Mouse (Mus musculus) skeletal muscle tissue, adult 2 months (tissue): ENCODE data around the gene Rps3.
"Not testable (repeated sequence)": the region's sequence is repeated elsewhere in the genome, so short reads cannot be mapped to it uniquely, and the experiment has no call there.

Experiments used
- DNase-seq: peaks from one replicate; pipeline ENCODE4 v3.0.0-alpha.2; 2012; ENCODE audit warnings: low read depth, low spot score

Rps3 gene

DNA sequence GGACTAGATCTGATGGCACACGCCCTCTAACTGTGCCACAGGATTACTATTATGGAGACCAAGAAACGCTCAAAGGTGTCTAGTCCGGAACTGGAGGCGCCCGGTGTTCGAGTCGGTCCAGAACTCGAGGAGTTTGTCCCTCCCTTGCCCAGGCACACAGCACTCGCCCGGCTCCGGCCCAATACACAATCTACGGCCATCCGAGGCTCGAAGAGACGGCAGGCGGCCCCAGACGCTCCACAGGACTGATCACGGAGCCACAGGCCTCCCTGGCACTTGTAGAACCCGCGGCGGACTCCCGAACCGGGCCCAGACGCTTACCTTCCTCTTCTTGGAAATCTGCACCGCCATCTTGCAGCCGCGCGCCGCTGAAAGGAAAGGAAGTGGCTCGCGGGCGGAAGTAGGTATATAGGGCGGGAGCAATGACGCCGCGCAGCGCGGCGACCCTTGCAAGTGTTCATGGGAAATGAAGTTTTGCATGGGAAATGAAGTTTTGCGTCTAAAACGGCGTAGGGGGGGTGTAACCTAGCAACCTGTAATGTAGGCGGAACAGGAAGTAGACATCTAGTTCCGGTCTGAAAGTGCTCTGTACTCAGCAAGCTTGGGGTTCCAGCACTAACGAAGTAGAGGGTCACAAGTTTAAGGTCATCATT is at the start of gene Rps3:
Rps3 (minus strand) TSS at position 468 of the 653 bp plus-strand sequence.
- peak; percentile 97 for DNase-seq

DNA sequence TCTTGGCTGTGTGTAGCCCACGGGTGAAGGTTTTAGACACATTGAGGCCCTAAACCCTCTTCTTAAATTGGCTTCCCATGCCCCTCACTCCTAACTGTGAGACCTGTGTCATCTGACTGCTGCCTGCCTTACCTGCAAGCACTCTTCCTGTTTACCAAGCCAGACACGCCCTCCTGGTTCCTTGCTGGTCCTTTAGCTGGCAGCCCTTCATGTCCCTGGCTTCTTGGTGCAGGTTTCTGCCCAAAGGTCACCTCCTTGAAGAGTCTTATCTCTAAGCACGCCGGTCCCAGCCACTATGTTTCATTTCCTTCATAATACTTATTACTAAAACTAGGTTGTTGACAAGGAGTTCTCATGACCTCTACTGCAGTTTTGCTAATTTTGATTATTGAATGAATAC is 49.0 kb upstream of the Rps3 start:
- DNase-seq, result no peak

DNA sequence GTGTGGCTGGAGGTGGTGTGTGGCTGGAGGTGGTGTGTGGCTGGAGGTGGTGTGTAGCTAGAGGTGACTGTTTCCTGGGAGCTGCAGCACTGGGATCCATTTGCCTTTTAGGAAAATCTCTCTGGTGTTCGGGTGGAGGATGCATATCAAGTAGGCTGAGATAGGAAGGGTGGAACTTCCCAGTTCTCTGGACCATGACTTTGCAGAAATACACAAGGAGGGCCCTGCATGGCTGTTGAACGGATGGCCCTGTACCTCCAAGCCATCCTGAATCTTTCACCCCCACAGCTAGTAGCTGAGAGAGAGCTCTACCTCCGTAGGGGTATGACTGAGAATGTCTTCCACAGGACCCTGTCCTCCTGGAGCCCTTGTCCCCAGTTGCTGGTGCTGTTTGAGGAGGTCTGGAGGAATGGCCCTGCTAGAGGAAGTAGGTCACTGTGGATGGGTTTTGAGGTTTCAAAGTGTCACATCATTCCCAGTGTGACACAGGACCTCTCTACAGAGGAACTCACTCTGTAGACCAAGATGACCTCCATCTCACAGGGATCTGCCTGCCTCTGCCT is 48.0 kb upstream of the Rps3 start:
- DNase-seq, result no peak

DNA sequence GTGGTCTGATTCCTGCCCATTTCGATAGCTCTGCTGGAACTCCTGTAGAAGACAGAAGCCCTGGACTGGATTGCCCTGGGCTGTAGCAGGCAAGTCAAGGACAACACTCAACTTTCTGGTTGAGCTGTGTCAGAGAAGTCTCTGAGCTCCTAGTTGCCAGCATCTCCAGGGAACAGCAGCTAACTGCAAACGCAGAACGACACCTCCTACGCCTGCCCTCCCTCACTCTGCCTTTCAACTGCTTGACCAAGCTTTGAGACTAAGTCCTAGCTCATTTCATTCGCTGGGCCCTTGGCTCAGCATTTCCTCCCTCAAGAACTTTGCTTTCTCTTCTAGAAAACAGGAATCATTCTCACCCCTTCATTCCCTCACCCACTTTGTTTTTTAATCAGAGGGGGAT is 45.9 kb upstream of the Rps3 start:
- DNase-seq, result no peak

DNA sequence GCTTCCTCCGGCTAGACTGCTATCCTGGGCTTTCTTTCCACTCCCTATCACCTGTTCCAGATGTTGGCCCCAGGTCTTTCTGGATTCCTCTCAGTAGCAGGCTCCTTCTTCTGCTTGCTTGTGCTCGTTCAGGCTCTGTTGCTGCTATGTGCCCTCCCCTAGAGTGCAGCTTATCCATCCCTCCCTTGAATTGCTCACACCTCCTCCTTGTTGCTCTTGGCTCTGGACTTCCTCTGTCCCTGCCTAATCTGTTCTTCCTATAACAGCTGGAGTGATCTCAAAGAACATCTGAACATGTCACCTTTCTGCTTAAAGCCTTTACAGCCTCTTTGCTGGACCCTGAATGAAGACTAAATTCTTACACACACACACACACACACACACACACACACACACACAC is 45.0 kb upstream of the Rps3 start:
- DNase-seq, result no peak

DNA sequence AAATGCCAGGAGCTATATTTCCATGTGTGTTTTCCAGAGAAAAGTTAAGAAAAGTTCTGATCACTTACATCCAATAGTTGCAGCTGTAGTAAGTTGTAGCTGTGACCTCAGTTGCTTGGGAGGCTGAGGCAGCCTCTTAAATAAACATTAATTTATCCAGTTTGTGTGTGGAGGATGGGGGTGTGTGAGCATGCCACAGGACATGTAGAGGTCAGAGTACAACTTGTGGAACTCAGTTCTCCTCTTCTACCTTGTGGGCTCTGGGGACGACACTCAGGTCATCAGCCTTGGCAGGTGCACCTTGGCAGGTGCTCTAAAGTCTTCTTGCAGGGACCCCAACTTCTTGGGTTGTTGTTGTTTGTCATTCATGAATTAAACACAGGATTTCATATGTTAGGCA is 40.3 kb upstream of the Rps3 start:
- no peak for DNase-seq

DNA sequence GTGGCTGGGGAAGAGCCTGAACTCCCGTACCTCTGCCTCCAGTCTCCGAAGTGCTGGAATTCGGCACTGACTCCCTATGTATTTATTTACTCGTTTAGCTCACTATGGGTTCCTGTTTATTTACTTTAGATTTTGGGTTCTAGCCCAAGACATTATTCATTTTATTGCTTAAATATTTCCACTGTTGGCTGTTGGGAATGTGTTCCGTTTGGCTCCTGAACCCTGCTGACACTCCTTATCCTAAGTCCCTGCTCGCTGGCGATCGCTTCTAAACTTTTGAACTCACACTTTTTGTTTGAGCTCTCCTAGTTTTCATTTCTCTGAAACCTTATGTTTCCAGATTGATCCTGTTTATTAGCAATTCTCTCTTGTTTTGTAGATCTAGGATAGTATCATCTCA is 39.6 kb upstream of the Rps3 start:
- no peak for DNase-seq

DNA sequence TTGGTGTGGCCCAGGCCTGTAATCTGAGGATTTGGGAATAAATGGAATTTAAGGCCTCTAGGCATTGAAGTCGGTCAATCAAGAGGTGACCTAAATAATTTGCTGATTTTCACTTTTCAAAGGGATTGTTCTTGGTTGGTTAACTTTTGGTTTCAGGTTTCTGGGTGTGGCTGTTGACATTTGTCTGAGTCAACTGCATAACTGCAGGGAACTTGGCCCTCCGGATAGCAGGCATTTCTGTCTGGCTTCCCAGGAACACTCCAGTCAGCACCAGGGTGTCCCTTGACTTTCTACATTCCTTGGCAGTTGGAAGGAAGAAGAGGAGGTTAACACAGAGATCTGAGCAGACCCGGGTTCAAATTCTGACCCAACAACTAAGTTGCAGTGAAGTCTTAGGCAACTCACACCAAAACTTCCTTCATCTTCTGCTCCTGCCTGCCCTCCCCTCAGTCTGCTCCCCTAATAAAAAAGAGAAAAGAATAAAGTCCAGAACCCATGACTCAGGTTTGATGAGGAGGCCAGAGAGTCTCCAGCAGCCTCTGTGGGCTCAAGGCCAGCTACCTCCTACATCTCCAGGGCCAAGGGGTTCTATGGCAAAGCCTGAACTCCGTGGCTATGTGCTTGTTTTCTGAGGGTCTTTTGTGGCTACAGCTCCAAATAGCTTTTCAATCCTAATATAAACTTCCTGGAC is 35.6 kb upstream of the Rps3 start:
- DNase-seq, result no peak

DNA sequence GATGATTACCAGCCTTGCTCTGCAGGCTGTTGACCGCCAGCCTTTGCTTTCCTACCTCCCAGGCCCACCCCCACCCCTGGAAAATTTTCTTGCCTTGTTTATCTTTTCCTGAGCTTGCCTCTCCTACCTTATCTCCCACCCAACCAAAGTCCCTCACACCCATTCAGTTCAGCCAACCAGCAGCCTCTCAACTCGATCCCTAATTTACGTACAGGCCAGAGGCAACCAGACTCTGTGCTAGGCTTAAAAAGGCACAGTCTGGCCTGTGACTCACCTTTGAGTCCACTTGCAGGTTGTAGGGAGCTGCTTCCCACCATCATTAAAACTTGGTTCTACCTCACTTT is 33.2 kb upstream of the Rps3 start:
- DNase-seq, result no peak

DNA sequence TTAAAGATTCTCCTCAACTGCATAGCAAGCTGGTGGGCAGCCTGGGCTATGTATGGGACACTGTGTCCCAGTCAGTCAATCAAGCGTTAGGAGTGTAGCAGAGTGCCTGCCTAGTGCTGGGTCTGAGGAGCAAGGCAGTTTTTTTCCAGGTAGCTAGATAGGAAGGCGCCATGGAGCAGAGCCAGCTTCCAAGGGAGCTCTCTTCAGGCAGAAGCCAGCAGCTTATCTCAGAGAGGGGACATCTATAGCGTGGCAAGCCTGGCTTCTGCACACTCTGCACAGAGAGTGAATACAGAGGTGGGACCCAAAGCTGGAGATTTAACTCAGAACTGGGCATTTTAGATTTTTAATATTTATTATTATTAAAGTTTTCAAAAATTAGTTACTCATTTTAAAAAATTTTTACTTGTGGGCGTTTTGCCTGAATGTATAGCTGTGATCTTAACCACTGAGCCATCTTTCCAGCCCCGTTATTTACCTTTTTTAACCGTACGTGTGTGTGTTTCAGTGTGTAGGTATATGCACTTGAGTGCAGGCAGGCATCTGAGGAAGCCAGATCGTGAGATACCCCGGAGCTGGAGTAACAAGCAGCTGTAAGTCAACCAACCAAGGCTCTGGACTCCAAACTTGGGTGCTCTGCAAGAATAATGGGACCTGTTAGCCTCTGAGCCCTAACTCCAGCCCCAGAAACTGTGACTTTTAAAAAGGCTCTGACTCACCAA is 32.7 kb upstream of the Rps3 start:
- no peak for DNase-seq

DNA sequence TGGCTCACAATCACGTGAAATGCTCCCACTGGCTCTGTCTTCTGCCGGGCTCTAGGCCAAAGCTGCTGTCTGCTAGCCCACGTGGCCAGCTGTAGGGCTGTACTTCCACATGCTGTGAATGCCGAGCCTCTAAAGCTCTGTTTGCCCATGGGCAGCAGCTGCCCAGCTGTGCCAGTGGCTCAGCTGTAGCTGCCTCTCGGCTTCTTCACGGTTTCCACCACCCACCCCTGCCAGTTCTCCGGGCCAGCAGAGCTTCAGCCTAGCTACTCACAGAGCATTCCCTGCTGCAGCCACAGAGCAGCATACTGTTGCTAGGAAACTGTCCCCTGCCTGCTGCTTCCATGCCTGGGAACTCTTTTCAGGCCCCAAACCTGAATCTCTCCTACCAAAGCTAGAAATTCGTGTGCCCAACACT is 26.6 kb upstream of the Rps3 start:
- DNase-seq, result peak; percentile 15

DNA sequence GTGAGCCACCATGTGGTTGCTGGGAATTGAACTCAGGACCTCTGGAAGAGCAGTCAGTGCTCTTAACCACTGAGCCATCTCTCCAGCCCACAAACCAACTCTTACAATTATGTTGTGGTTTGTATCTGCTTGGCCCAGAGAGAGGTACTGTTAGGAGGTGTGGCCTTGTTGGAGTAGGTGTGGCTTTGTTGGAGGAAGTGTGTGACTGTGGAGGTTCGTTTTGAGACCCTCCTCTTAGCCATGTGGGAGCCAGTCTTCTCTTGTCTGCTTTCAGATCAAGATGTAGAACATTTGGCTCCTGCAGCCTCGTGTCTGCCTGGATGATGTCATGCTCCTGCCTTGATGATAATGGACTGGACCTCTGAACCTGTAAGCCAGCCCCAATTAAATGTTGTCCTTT is 24.6 kb upstream of the Rps3 start:
- not testable (repeated sequence) for DNase-seq

DNA sequence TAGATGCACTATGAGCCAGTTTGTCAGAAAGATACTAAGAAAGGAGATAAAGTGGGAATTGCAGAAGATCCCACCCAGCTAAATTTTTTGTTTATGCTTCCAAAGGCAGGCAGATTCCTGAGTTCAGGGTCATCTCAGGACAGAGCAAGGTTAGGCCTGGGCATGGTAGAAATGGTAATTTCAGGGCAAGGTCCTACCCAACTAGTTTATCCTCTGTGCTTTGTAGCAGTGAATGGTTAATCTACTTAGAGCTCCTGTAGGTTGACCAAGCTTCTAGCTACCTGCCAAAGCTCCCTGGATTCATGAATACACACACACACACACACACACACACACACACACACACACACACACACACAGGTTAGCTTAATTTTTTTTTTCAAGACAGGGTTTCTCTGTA is 21.0 kb upstream of the Rps3 start:
- no peak for DNase-seq

DNA sequence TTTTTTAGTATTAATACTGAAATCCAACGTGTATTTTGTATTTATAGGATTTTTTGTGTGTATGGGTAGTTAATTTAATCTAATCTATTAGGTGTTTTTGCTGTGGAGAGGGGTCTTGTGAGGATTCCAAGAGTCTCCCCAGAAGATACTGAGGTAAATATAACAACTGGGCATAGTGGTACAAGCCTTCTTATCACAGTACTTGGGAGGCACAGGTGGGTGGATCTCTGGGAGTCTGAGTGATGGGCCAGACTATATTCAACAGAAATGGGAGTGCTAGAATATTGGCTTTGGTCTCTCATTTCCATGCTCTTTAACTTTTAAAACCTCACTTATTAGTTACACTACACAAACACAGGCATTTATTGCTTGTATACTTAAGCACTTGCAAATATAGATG is 17.6 kb upstream of the Rps3 start:
- DNase-seq, result no peak

DNA sequence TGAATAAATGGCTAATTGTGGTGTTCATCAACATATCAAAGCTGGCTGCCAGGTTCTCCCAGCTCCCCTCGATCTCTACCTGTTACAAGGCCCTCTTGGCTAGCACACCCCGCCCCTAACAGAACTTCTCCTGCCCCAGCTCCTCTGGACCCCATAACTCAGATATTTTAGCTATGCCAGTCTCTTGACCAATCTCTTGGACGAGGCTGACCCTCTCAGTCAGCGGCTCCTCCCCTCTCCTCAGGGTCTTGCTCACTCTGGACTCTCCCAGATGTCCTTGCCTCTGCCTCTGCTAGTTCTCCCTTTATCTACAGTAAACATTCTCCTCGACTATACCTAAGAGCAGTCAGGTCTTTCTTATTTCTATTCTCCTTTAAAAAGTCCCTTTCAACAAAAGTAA is 17.1 kb upstream of the Rps3 start:
- no peak for DNase-seq

DNA sequence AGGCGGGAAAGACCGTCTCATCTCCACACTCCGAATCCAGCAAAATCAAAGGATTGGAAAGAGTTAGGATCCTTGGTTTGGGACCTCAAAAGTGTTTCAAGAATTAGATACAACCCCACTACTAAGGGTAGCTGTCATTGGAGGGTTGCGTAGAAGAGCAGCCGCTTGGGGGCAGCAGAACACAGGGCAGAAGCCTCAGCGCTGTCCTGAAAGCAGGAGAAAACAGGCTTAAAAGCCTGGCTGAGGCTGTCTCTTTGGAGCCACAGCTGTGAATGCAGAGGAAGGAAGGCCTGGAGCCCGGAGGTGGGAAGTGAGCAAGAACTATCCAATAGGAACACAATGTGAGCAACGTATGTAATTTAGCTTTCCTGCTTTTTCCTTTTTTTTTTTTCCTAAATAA is 16.7 kb upstream of the Rps3 start:
- DNase-seq, result peak; percentile 60

DNA sequence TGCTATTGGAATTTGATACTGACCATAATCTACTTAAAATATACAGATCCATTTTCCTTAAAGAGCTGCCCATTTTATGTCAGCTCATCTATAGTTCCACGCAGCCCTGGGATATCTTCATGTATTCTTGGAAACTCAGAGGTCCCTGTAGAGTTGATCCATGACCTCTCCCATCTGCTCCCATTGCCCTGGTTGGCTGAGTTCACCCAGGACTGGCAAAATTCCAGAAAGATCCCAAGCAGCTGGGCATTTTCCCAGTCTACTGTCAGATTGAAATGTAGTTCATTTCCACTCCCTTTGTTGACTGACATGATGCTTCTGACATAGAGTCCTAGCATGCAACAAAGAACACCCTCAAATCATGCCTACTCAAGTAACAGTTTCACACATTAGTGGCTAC is 15.6 kb upstream of the Rps3 start:
- DNase-seq, result no peak

DNA sequence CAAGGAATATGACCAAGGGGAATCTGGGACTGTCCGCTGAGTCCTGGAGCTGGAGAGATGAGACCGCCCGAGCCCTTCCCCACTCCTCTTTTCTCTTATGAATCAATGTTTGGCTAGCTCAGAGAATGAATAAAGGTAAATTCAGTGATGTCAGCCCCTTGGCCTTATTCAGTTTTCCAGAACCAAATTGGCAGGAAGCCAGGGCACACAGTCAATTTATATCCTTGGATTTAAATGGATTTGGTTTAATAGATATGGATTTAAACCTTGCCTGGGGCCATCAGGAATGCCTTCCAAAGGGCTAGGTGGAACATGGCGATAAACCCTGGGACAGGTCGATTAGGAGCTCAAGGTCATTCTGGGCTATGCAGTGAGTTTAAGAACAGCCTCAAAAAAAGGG is 6.2 kb upstream of the Rps3 start:
- DNase-seq, result no peak

DNA sequence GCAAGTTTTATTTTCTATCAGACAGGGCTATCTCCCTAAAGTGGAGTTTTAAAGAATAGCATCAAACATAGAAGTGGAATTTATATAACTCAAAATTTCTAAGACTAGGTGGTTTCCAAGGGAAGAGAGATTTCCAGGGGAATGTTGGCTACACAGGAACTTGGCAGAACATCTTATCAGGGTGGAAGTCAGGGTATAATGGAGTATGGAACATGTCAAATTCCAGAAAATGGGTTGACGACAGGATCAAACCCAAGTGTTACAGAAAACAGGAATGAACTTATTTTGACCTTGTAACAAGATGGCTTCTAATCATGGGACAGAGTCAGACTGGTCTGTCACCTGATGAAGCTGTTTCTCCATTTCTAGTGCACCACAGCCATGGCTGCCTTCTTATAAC is 1.1 kb upstream of the Rps3 start:
- DNase-seq, result no peak

DNA sequence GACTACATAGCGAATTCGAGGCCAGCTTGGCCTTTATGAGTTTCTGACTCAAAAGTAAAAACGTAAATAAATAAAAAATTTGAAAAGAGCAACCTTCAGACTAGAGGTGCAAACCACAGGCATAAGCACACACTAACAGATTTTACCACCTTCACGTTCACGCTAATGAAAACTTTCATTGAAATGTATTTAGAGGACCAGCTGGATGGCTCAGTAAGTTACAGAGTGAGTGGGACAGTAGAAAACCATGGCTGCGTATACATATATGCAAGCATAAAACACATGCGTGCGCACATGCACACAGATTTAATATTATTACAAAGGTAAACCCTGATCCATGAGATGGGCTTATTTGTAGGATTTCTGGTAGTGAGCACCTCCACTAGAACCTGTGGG is 384 bp upstream of the Rps3 start:
- DNase-seq, result no peak

DNA sequence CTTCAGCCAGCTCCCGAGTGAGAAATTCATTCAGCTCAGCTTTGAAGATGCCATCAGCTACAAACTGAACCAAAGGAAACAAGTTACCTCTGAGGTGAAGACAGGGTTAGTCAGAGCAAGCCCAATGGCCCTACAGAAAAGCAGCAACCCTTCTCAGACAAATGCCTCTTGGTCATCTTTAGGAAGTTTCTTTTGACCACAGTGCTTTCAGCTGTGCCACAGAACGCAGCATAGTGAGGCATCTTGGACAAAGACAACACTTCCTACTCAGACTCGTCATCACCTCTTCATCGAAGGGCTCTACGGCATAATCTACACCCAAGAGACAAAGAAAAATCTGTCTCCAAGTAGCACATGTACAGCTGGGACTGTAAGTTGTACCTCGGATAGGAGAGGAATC is 901 bp downstream of the Rps3 start:
- no peak for DNase-seq

DNA sequence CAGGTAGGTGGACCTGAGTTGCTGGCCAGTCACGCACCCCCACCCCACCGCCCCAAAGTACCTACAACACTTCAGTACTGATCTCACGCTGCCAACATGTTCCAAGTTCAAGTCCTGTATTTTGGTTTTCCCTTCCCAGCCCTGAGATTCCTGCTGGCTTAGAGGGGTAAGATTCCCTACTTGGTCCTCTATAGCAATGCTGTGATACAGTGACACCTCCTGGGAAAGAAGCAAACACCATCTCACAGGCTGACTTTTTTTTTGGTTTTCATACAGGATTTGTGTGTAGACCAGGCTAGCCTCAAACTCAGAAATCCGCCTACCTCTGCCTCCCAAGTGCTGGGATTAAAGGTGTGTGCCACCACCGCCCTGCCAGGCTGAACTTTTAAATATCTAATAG is 6.3 kb downstream of the Rps3 start:
- DNase-seq, result no peak

DNA sequence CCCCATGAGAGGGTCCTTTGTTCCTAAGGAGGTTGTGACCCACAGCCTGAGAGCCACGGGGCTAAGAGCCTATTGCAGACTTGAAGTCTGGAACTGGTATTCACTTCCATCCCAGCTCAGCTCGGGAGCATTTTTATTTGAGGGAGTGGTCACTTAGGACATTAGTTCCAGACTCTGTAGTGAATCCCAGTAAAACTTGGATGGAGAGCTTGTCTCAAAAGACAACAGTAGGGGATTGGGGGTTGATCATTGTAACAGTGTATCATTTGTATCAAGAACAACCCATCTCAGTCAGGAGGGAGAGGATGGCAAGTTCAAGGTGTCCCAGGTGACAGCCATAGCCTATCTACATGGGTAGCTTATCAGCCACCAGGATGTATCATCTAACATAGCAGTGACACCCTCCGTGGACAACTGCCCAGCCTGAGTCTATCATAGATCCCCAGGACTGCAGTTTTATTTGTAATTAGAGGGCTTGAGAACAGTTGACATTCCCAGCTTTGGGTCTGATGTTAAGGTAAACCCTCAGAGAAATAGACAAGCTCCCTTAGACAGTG is 6.9 kb downstream of the Rps3 start:
- no peak for DNase-seq
